Mouse (Mus musculus) heart, adult 2 months (tissue): Measurements from ENCODE around the gene Lrrk2.

Source experiments
- CTCF ChIP-seq: fragments of 200-600 bp; IDR thresholded peaks from 2 replicates; pipeline ENCODE4 v1.8.1; 2022; ENCODE audit warnings: antibody characterized with exemption, mild to moderate bottlenecking, moderate library complexity
- EP300 ChIP-seq: fragments of 200-500 bp; IDR thresholded peaks from 2 replicates; pipeline ENCODE4 v1.6.1; 2011; ENCODE audit warnings: low read depth, low read length, control low read depth; ENCODE audit not compliant: insufficient read depth

DNA sequence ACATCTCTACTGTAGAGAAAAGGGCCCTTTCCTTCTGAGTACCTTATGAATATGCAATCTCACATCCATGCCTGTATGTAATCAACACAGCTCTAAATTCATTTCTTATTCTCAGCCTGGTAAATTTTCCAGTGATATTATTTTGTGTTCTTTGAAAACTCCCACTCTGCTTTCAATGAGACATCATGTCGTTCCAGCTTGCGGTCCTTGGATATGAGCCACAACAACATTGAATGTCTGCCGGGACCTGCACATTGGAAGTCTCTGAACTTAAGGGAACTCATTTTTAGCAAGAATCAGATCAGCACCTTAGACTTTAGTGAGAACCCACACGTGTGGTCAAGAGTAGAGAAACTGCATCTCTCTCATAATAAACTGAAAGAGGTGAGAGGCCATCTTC is 72.5 kb downstream of the Lrrk2 start:
- no peak for TF ChIP-seq CTCF
- no peak for TF ChIP-seq EP300
